Mouse (Mus musculus) frontal cortex, postnatal 14 days (tissue): Measurements from ENCODE around the gene Col6a6.
A peak's percentile ranks its signal among the peaks of the same experiment; 100 is the strongest.
"Not testable (repeated sequence)": the region's sequence is repeated elsewhere in the genome, so short reads cannot be mapped to it uniquely, and the experiment has no call there.

Experiments used
- DNase-seq, 2 experiments: peaks; one replicate each; pipeline ENCODE4 v3.0.0; 2022; ENCODE audit warnings: low spot score in 2 of 2

Col6a6 gene

GRCm38 (mm10) chr9:105827791-105828385 lies at the start of gene Col6a6:
Gene Col6a6 (minus strand): TSS chr9:105828160.
- no peak for DNase-seq

- DNase-seq = no peak
Measured at GRCm38 (mm10) chr9:105876124-105876523, 48.2 kb upstream of the Col6a6 start.

- no peak for DNase-seq
Measured at GRCm38 (mm10) chr9:105871643-105872042, 43.7 kb upstream of the Col6a6 start.

- peak; percentile 23 to 69 for DNase-seq
Measured at GRCm38 (mm10) chr9:105857773-105858172, 29.8 kb upstream of the Col6a6 start.

- no peak for DNase-seq
Measured at GRCm38 (mm10) chr9:105852778-105853065, 24.8 kb upstream of the Col6a6 start.

- DNase-seq = no peak
Measured at GRCm38 (mm10) chr9:105852015-105852777, 24.2 kb upstream of the Col6a6 start.

GRCm38 (mm10) chr9:105851011-105851410 lies 23.1 kb upstream of the Col6a6 start:
- DNase-seq = no peak

GRCm38 (mm10) chr9:105848396-105848795 lies 20.4 kb upstream of the Col6a6 start:
- no peak for DNase-seq

- no peak for DNase-seq
Measured at GRCm38 (mm10) chr9:105847261-105847660, 19.3 kb upstream of the Col6a6 start.

- DNase-seq = not testable (repeated sequence)
Measured at GRCm38 (mm10) chr9:105841386-105841785, 13.4 kb upstream of the Col6a6 start.

GRCm38 (mm10) chr9:105839147-105839515 lies 11.2 kb upstream of the Col6a6 start:
- DNase-seq = no peak

- DNase-seq = no peak
Measured at GRCm38 (mm10) chr9:105838396-105839146, 10.6 kb upstream of the Col6a6 start.

GRCm38 (mm10) chr9:105835587-105835986 lies 7.6 kb upstream of the Col6a6 start:
- no peak for DNase-seq

GRCm38 (mm10) chr9:105834799-105835198 lies 6.8 kb upstream of the Col6a6 start:
- no peak for DNase-seq

- DNase-seq = no peak
Measured at GRCm38 (mm10) chr9:105831291-105831690, 3.3 kb upstream of the Col6a6 start.

- DNase-seq = no peak
Measured at GRCm38 (mm10) chr9:105827076-105827647, 798 bp downstream of the Col6a6 start.

- no peak for DNase-seq
Measured at GRCm38 (mm10) chr9:105820711-105821110, 7.2 kb downstream of the Col6a6 start.

- no peak for DNase-seq
Measured at GRCm38 (mm10) chr9:105819155-105819709, 8.7 kb downstream of the Col6a6 start.

GRCm38 (mm10) chr9:105814436-105814835 lies 13.5 kb downstream of the Col6a6 start:
- no peak for DNase-seq

- DNase-seq = no peak
Measured at GRCm38 (mm10) chr9:105811458-105811857, 16.5 kb downstream of the Col6a6 start.

- no peak for DNase-seq
Measured at GRCm38 (mm10) chr9:105808920-105809505, 18.9 kb downstream of the Col6a6 start.

- no peak for DNase-seq
Measured at GRCm38 (mm10) chr9:105803416-105803815, 24.5 kb downstream of the Col6a6 start.
